Mouse (Mus musculus): ENCODE results near the gene Zfr. TPM values are rescaled to one million over a fixed set of nuclear protein-coding genes. Genes with fewer than 3 reads are reported as not detected.
"Not testable (repeated sequence)": the region's sequence is repeated elsewhere in the genome, so short reads cannot be mapped to it uniquely, and the experiment has no call there.

Gene Zfr
- total RNA-seq, 2 experiments from 2014 or later = 52.6 to 76.0 TPM

DNA sequence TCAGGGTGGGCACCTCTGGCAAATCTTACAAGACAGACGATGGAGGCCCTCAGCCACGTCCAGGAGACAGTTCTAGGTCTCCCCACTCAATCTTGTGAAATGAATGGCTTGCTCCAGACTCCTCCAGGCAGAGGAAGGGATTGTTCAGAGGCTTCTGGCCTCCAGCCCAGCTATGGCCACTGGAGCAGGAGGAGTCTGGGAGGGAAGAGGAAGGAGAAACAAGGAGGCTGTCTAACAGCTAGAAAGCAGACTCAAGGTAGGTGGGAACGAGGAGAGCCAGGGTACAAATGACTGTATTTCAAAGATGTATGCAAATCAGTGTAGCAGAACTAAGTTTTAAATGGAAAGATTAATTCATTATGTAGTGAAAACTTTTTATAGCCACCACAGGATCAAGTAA lies 13.9 kb upstream of the Zfr start:
- no peak for ATAC-seq (replicated peaks; ENCODE audit: poor library complexity, severe bottlenecking)

DNA sequence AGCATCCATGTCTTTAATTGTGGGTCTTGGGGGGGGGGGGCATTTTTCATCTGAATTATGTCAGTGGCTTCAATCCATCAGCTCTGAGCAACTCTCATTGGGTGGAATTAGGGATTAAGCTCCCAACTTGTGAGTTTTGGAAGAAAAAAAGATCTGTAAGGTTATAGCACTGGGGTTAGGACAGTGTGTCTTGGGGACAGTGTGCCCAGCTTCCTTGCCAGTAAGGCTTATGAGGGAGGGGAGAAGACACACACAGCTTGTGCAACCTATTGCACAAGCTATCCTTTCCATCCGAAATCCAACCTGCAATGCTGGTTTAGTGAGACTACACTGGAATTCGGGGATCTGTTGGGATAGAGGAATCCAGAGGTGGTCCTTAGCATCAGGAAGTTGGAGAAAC lies 12.8 kb upstream of the Zfr start:
- ATAC-seq (replicated peaks; ENCODE audit: poor library complexity, severe bottlenecking) = no peak

DNA sequence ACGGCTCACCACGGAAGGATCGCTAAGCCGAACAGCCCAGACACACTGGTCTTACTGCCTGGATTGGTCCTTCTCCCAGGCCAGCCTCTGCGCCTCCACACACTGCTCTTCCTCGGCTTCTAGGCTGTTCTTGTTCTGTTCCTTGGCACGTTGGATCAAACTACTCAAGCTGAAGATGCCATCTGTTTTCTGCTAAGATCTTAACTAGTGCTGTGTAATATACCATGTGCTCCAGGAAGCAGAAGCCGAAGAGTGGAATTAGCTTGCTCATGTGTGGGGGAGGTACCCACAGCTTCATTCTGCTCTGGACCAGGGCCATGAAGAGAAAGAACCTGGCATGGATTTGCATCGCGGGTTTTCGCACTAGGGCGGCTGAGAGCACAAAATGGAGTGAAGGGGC lies 11.2 kb upstream of the Zfr start:
- no peak for ATAC-seq (replicated peaks; ENCODE audit: poor library complexity, severe bottlenecking)

DNA sequence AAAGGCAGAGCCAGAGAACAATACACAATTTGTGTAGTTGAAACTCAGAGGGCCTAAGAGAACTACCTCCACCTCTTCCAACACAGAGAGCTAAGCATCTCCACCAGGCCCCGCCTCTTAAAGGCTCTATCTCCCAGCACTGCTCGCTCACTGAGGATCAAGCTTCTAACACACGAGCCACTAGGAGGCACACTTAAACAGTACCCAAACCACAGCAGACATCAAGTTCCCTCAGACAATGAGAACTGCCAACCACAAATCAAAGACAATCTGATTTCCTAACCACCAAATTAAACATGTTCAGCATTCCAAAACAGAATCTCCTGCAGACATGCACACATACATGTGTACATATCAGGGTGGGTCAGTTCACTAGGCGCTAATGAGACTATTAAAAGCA lies 9.4 kb upstream of the Zfr start:
- peak; percentile 67 for ATAC-seq (replicated peaks; ENCODE audit: poor library complexity, severe bottlenecking)

DNA sequence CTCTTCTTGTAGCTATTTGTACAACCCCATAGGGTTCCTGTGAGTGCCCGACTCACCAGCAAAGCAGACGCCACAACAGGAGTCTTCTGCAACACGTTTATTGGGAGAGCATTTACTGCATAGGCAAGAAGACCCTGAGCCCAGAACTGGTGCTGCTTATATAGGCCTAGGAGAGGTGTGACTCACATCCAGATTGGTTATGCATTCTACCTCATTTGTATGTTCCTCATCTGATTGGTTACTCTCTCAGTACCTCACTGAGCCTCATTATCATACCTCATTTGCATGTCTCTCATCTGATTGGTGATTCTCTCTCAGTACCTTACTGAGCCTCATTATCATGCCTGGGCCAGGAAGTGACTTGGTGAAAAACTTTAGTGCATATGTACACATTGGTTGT lies 8.7 kb upstream of the Zfr start:
- ATAC-seq (replicated peaks; ENCODE audit: poor library complexity, severe bottlenecking) = not testable (repeated sequence)

DNA sequence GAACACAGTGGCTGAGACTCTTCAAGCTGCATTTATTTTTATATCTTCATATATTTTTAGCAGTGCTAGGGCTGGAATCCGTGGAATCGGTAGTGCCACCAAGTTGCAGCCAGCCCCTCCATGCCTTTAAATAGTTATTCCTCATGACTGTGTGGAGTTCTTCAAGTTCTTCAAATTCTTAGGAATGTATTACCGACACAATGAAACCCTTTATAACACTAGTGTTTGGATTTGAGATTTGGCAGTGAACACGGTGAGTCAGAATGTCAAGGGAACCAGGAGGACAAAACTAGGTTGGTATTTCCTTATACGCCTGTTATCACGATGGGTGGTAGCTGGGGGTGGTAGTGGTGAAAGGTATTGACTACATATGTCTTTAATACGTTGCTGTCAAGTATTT lies 6.4 kb upstream of the Zfr start:
- no peak for ATAC-seq (replicated peaks; ENCODE audit: poor library complexity, severe bottlenecking)

DNA sequence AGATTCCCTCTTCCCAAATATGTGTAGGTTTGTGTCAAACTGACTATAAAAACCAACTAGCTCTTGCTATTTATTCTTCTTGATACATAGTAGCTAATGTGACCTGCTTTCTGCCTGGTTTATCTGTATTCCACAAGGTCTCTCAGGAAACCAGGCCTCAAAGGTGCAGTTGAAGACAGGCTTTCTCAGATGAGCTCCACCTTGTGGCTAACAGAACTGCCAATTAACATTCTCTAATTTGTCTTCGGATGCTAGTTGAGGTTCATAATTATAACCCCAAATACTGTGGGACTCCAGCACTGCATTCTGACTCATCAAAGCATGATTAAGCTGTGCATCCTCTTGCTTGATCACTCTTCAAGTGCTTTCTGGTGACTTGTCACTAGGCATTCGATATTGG lies 4.2 kb upstream of the Zfr start:
- ATAC-seq (replicated peaks; ENCODE audit: poor library complexity, severe bottlenecking) = no peak

DNA sequence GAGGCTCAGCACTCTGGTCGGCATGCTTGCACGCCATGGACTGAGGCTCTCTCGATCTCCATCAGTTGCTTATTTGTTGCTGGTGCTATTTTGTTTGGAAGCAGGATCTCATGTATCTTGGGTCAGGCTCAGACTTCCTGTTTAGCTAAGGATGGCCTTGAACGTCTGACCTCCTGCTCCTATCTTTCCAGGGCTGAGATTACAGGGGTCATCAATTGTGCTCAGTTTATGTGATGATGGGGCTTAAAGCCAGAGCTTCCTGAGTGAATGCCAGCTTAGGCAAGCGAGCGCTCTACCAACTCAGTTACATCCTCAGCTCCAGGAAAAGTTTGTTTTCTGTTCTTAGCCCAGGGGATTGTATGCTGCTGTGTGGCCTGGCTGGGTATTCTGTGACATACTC lies 3.1 kb upstream of the Zfr start:
- ATAC-seq (replicated peaks; ENCODE audit: poor library complexity, severe bottlenecking) = no peak

DNA sequence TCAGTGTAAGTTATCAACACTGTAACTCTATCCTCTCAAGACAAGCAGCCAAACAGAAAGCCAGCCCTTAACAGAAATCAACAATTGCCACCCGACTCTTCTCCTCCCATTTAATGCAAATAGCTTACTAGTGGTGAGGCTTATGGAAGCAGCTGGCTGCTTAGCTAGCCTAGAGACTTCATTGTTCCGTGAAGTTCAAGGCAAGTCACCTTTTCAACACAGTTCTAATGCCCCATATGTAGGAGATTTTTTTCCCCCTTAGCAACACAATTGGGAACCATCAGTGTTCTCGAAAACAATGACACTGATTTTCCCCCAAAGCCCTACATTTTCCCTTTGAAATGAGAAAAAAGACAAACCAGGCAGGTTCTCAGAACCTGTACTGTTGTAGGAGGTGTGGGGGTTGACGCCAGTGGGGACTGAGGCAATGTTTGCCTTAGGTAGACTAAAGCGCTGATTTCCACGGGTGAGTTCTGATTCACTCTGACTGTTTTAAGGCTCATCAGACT lies 1.9 kb upstream of the Zfr start:
- no peak for ATAC-seq (replicated peaks; ENCODE audit: poor library complexity, severe bottlenecking)

DNA sequence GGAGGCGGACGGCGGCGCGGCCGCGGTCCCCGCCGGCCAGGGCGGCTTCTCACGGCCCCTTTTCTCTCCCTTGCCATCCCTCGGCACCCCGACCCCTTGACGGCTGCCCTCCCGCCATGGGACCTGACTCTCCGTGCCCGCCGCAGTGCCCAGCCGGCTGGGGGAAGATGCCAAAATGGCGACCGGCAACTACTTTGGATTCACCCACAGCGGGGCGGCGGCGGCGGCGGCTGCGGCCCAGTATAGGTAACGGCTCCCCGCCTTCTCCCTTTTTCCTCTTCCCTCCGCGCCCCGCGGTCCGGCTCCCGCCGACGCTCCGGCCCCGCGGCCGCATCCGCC lies 431 bp downstream of the Zfr start:
- ATAC-seq (replicated peaks; ENCODE audit: poor library complexity, severe bottlenecking) = peak; percentile 3; the same call in 1 of the 2 replicates

DNA sequence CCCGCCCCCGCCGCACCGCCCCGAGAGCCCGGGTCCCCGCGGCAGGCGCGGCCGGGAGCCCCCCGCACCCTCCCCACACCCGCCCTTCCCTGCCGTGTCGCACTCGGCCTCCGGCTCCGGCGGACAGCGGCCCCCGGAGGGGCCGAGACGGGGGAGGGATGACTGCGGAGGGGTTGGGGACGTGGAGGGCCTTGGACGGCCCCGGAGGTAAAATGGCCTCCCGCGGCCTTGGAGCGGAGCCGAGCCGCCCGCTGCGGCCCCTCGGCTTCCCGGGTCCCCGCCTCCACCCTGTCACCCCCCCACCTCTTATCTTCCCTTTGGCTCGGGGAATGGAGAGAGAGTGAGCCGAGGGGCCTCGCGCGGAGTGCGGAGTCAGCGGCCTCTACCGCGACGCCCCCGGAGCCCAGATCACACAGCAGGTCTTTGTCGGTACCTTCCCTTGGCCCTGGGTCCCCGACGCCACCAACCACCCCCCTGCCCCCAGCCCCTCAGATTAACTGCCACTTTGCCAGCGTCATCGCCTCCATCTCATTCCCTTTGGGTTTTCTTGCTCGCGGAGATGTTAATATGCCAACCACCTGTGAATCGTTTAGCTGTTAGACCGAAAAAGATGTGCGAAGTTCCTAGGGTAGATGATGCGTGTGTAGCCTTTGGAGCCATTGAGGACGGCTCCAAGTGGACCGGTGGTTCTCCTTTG lies 949 bp downstream of the Zfr start:
- ATAC-seq (replicated peaks; ENCODE audit: poor library complexity, severe bottlenecking) = peak; percentile 41

DNA sequence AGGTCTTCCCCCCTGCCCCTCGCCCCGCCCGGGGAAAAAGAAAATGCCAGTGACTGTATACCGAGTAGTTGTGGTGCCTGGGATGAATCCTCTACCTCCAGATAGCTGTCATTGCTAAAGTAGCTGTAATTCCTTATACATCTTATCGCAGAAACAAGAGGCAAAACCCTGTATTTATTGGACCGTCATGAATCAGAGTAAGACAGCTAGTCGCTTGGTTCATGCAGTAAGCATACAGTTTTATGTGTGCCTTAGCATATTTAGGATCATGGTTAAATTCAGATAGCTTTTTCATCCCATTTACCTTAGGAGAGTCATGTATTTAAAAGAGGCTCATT lies 1.5 kb downstream of the Zfr start:
- no peak for ATAC-seq (replicated peaks; ENCODE audit: poor library complexity, severe bottlenecking)

DNA sequence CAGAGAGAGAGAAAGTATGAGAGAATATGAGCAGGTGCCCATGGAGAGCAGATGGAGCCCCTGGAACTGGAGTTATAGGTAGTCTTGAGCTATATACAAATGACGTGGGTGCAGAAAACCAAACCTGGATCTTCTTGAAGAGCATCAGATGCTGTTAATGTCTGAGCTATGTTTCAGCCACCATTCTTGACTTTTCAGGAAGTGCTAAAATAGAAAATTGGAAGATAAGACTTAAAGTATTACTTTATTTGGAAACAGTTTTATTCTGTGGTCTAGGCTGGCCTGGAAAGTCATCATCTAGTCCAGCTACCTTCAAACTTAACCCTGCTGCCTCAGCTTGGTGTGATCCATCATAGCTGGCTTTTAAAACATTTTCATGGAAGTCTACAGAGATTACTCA lies 7.3 kb downstream of the Zfr start:
- no peak for ATAC-seq (replicated peaks; ENCODE audit: poor library complexity, severe bottlenecking)

DNA sequence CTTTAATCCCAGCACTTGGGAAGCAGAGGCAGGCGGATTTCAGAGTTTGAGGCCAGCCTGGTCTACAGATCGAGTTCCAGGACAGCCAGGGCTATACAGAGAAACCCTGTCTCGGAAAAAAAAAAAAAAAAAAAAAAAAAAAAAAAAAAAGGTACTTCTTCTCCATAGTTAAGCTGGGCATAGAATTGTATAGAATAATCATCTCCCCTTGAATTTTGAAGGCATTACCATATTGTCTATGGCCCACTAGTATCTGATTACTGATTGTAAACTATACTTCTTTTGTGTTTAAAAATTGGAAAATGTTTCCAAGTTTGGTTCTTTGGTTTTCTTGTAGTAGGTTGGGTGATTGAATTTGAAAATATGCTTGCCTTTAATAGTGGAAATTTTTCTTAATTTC lies 13.2 kb downstream of the Zfr start:
- ATAC-seq (replicated peaks; ENCODE audit: poor library complexity, severe bottlenecking) = not testable (repeated sequence)

DNA sequence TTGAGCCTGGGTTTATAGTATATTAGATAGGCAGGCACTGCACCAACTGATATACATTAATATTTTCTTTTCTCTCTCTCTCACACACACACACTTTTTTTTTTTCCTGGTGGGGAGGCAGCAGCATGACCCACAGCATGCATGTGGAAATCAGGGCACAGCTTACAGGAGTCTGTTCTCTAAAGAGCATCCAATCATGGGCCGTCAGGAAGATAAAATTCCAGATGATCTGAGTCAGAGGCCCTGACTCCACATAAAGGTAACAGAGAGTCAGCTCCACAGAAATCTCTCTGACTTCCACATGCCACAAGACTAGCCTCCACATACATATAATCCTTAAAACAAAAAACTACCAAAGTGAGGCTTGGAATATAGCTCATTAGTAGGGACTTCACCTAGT lies 16.9 kb downstream of the Zfr start:
- ATAC-seq (replicated peaks; ENCODE audit: poor library complexity, severe bottlenecking) = no peak

DNA sequence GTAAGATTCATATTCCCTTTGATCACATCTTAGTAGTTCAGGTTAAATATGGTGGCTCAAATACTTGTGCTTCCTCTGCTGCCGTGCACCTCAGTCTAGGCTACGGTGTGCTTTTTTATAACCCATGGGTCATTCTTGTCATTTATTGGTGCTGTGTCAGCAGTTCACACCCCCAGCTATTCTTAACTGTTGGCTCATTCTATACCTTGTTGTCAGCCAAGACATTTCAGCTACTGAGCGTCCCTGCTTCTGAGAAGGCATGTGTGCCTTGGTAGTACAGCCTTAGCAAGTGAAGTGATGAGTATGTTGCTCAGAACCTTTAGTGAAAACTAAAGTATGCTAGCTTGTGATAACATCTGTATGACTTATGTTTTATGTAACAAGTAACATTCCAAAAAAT lies 17.7 kb downstream of the Zfr start:
- no peak for ATAC-seq (replicated peaks; ENCODE audit: poor library complexity, severe bottlenecking)

DNA sequence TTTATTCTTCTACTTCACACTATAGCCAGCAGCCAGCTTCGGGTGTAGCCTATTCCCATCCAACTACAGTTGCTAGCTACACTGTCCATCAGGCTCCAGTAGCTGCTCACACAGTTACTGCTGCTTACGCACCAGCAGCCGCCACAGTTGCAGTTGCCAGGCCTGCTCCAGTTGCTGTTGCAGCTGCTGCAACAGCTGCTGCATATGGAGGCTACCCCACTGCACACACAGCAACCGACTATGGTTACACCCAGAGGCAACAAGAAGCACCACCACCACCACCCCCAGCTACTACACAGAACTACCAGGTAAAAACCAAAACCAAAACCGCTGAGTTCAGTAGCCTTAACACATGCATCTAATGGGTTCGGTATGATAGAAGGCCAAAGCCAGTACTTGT lies 18.7 kb downstream of the Zfr start:
- 0 out of 2 replicates have a peak, but pooled peaks have one; percentile 12 for ATAC-seq (replicated peaks; ENCODE audit: poor library complexity, severe bottlenecking)

DNA sequence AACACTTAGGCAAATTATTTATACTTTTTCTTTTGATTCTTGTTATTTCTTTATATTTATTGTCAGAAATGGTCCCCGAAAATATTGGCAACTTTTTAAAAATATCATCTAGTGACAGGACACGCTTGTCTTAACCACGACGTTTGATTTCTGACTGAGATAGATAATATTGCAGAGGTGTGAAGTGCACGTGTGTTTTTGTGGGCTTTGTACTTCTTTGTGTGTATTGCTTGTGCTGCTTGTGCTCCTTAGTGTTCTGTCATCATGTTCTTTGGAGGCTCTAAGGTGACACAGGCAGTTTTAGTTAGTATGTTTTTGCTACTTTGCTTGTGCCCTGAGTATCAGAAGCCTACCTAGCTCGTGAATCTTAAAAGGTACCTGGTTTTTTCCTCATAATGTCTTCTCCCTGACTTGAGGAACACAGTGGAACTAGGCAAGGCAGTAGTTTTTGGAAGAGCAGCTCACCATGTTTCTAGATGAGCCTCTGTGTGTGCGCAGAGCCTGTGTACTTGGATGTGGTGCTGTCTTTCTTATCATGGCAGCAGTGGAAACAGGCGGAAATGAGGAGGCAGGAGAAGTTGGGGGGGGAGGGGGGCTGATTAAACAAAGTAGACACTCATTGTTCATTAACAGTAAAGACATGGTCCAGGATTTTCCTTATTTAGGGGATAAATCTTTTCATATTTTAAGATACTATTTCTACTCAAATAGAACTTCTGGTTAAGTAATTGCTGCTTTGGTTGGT lies 23.5 kb downstream of the Zfr start:
- no peak for ATAC-seq (replicated peaks; ENCODE audit: poor library complexity, severe bottlenecking)

DNA sequence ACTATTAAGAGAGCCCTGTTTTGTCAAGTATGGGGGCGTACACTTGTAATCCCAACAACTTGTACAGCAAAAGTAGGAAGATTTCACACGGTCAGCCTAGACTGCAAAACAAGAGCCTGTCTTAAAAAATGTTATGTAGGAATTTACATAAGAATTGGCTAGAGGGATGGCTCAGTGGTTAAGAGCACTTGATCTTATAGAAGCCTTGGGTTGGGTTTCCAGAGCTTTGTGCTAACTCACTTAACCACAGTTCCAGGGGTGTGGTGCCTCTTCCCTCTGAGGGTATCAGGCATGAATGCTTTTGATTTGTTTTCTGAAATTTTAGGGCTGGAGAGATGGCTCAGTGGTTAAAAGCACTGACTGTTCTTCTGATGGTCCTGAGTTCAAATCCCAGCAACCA lies 29.8 kb downstream of the Zfr start:
- no peak for ATAC-seq (replicated peaks; ENCODE audit: poor library complexity, severe bottlenecking)

DNA sequence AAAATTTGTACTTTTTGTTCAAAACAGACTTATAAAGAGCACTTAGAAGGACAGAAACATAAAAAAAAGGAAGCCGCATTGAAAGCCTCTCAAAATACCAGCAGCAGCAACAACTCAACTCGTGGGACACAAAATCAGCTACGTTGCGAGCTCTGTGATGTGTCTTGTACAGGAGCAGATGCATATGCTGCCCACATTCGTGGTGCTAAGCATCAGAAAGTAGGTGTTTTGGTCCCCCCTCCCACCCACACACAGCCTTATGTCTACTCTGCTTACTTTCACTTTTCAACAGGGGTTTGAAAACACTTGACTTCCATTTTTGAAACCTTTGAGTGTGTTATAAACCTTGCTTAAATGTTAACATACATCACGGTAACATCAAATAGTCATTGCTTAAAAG lies 31.9 kb downstream of the Zfr start:
- no peak for ATAC-seq (replicated peaks; ENCODE audit: poor library complexity, severe bottlenecking)

DNA sequence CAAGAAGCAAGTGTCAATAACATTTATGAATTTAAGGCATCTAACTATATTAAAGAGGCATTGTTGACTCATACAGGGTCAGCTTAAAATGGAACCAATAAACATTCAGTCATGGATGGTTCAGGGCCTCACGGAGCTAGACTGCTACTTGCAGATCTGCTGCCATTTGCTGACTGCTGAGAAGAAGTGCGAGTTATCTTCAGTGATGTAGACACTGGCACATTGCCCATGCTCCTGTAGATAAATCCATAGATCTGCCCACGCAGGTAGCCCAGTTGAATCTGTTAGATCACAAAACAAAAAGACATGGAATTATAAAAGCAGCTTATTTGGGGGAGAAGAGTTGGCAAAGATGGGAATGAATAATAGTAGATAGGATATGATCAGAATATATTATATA lies 36.1 kb downstream of the Zfr start:
- no peak for ATAC-seq (replicated peaks; ENCODE audit: poor library complexity, severe bottlenecking)

DNA sequence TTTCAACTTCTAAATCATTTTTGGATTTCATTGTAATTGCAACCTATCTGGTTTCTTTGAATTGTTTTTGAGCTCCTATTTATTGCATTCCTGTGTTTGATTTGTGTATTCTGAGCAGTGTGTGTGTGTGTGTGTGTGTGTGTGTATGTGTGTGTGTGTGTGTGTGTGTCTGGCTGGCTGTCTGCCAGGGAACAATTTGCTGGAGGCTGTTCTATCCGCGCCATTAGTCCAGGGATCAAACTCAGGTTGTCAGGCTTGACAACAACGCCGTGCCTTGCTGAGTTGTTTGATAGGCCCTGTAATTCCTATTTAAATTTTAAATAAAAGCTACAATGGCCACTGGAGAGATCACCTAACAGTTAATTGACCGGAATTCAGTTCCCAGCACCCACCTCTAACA lies 60.5 kb downstream of the Zfr start:
- ATAC-seq (replicated peaks; ENCODE audit: poor library complexity, severe bottlenecking) = no peak

Measured in granulocyte monocyte progenitor cell, adult 5-6 weeks (primary cell).